Mouse (Mus musculus) myocyte (in vitro differentiated cells): ENCODE measurements around the gene Nat8f5. TPM values are rescaled to one million over a fixed set of nuclear protein-coding genes. Genes with fewer than 3 reads are reported as not detected.
"Not testable (repeated sequence)": the region's sequence is repeated elsewhere in the genome, so short reads cannot be mapped to it uniquely, and the experiment has no call there.

Experiments used
- H3K27me3 ChIP-seq: one replicate; pipeline ENCODE4 v1.6.1; 2011; ENCODE audit not compliant: control insufficient read depth, insufficient read depth, insufficient read length
- H3K36me3 ChIP-seq: one replicate; pipeline ENCODE4 v1.6.1; 2011; ENCODE audit not compliant: control insufficient read depth, insufficient read depth
- H3K4me2 ChIP-seq: one replicate; pipeline ENCODE4 v1.6.1; 2011; ENCODE audit warnings: low read depth, control low read depth
- H3K4me3 ChIP-seq: one replicate; pipeline ENCODE4 v1.5.1; 2011; ENCODE audit warnings: mild to moderate bottlenecking, control low read depth, moderate library complexity
- H3K79me2 ChIP-seq: one replicate; pipeline ENCODE4 v1.6.1; 2011; ENCODE audit not compliant: control insufficient read depth, insufficient read depth
- H3ac ChIP-seq: one replicate; pipeline ENCODE4 v1.6.1; 2011; ENCODE audit not compliant: control insufficient read depth, insufficient read length
- CEBPB ChIP-seq: IDR thresholded peaks from 2 replicates; pipeline ENCODE4 v1.6.1; 2011; ENCODE audit warnings: mild to moderate bottlenecking, moderate library complexity; ENCODE audit not compliant: poor library complexity, insufficient read depth, severe bottlenecking
- E2F4 ChIP-seq: IDR thresholded peaks from one replicate; pipeline ENCODE4 v1.6.1; 2011; ENCODE audit warnings: mild to moderate bottlenecking, control low read depth, moderate library complexity; ENCODE audit not compliant: insufficient read depth
- MAX ChIP-seq: IDR thresholded peaks from one replicate; pipeline ENCODE4 v1.6.1; 2011; ENCODE audit warnings: low read depth, mild to moderate bottlenecking, control low read depth
- MYOD1 ChIP-seq, 3 experiments: IDR thresholded peaks; one replicate each; pipeline ENCODE4 v1.6.1; 2011; ENCODE audit warnings: control low read depth in 2 of 3, low read depth in 2 of 3, mild to moderate bottlenecking in 2 of 3, moderate library complexity in 1 of 3; ENCODE audit not compliant: insufficient read length in 2 of 3, control insufficient read depth in 1 of 3
- MYOG ChIP-seq, 3 experiments: IDR thresholded peaks; one replicate each; pipeline ENCODE4 v1.6.1; 2011; ENCODE audit warnings: control low read depth in 2 of 3, low read depth in 2 of 3, mild to moderate bottlenecking in 2 of 3; ENCODE audit not compliant: insufficient read length in 2 of 3, control insufficient read depth in 1 of 3, insufficient read depth in 1 of 3
- POLR2A ChIP-seq: IDR thresholded peaks from one replicate; pipeline ENCODE4 v1.6.1; 2011; ENCODE audit warnings: low read depth, mild to moderate bottlenecking, control low read depth, moderate library complexity; ENCODE audit not compliant: insufficient read length
- POLR2AphosphoS2 ChIP-seq: IDR thresholded peaks from one replicate; pipeline ENCODE4 v1.6.1; 2011; ENCODE audit warnings: low read depth, control low read depth; ENCODE audit not compliant: insufficient read length
- REST ChIP-seq: IDR thresholded peaks from one replicate; pipeline ENCODE4 v1.6.1; 2011; ENCODE audit warnings: mild to moderate bottlenecking, control low read depth, moderate library complexity; ENCODE audit not compliant: insufficient read depth, insufficient read length
- SRF ChIP-seq: IDR thresholded peaks from one replicate; pipeline ENCODE4 v1.6.1; 2011; ENCODE audit warnings: low read depth; ENCODE audit not compliant: control insufficient read depth, insufficient read length
- TCF12 ChIP-seq: IDR thresholded peaks from one replicate; pipeline ENCODE4 v1.6.1; 2011; ENCODE audit warnings: mild to moderate bottlenecking, control low read depth; ENCODE audit not compliant: poor library complexity, insufficient read depth, severe bottlenecking
- TCF3 ChIP-seq: IDR thresholded peaks from one replicate; pipeline ENCODE4 v1.6.1; 2011; ENCODE audit warnings: low read depth, control low read depth; ENCODE audit not compliant: insufficient read length
- USF1 ChIP-seq: IDR thresholded peaks from one replicate; pipeline ENCODE4 v1.6.1; 2011; ENCODE audit warnings: low read depth, mild to moderate bottlenecking, control low read depth, moderate library complexity
- polyA plus RNA-seq: library from polyadenylated mRNA; unstranded; fragments of >200 nt; fragmentation: generic; extraction: Trizol; gene quantifications from one replicate; pipeline ENCODE4 v1.2.1, GENCODE M21; 2012; ENCODE audit warnings: missing spikeins

Nat8f5 gene
- polyA plus RNA-seq, 1 experiment, result not detected

DNA sequence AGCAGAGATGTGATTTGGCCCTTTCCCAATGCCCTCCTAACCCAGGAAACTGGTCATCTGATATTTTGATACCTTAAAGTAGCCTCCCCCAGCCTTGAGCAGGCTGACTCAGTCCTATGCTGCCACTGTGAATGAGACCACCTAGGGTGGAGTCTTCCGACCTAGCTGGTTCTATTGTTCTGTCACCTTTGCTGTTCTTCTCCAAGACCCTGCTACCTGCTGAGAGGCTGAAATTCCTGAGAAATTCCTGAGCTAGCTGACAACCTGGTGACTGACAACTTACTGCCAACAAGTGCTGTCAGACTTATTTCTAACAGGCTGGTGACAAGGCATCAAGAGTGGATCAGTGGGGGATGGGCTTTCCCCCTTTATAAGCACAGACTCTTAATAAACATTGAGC is 2.4 kb downstream of the Nat8f5 start:
- Histone ChIP-seq H3K27me3 (no peaks in the 10 kb centered on the region), H3K4me3 (no peak overlapping the region), H3K4me2 (no peak overlapping the region), H3K36me3 (no peaks in the 10 kb centered on the region), H3ac (no peak overlapping the region), H3K79me2 (no peaks in the 10 kb centered on the region)
- TF ChIP-seq MYOG (IDR thresholded peaks at IDR 0.05; ENCODE audit: control insufficient read depth in 1 of 3, insufficient read depth in 1 of 3, insufficient read length in 2 of 3, low read depth in 2 of 3), result no peak
- no peak for TF ChIP-seq SRF
- no peak for TF ChIP-seq MAX
- TF ChIP-seq MYOD1 (IDR thresholded peaks at IDR 0.05; ENCODE audit: control insufficient read depth in 1 of 3, insufficient read length in 2 of 3, low read depth in 2 of 3), result no peak
- no peak for TF ChIP-seq USF1
- no peak for TF ChIP-seq TCF3
- TF ChIP-seq TCF12, result no peak
- TF ChIP-seq E2F4, result no peak
- no peak for TF ChIP-seq POLR2AphosphoS2
- no peak for TF ChIP-seq POLR2A
- TF ChIP-seq REST, result no peak
- TF ChIP-seq CEBPB, result no peak

DNA sequence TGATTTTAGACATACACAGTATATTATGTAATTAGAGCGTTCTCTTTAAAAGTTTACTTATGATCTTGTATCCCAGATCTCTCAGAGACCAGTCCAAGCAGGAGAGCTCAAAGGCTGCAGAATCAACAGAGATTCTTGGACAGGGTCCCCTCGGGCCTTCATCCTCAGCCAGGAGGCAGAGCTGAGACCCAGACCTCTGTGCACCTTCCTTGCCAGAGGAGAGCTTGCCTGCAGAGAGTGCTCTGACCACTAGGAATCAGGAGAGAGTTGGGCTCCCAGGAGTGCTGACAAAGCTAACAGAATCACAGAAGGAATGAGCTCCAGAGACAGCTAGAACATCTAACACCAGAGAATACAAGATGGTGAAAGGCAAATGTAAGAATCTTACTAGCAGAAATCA is 7.4 kb downstream of the Nat8f5 start:
- no peaks in the 10 kb centered on the region for H3K79me2 ChIP-seq
- TF ChIP-seq MAX, result no peak
- no peak for TF ChIP-seq REST
- no peak for TF ChIP-seq POLR2AphosphoS2
- no peak for TF ChIP-seq TCF3
- H3K4me2 ChIP-seq, result no peak overlapping the region
- no peaks in the 10 kb centered on the region for H3K27me3 ChIP-seq
- no peak overlapping the region for H3ac ChIP-seq
- no peaks in the 10 kb centered on the region for H3K36me3 ChIP-seq
- H3K4me3 ChIP-seq, result no peak overlapping the region

DNA sequence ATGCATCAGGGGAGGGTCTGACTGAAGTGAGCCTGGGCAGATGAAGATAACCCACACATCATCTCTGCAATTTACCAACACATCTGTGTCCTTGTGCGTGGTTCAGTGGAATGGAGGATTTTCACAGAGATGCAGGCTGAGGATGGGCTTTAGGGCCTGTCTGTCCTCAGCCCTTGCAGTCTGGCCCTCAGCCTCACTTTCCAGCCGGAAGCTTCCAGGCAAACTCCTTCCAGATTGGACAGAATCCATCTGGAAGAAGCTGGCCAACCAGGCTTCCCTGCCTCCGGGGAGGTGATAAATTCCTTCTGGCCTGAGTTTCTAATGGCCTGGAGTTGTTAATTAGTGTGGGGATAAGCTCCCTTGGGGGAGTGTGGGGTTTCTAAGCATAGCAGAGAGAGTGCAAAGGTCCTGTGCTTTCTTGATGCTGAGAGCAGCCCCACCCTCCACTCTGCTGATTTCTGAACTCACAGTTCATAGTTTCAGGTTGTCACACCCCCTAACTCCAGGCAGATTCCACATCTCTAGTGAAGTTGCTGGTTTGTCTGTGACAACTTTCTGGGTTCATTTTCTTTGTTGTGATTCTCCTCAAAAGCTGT is 9.7 kb downstream of the Nat8f5 start:
- H3K4me3 ChIP-seq, H3K36me3 ChIP-seq, H3K4me2 ChIP-seq, H3ac ChIP-seq, H3K79me2 ChIP-seq, H3K27me3 ChIP-seq: not testable (repeated sequence)

DNA sequence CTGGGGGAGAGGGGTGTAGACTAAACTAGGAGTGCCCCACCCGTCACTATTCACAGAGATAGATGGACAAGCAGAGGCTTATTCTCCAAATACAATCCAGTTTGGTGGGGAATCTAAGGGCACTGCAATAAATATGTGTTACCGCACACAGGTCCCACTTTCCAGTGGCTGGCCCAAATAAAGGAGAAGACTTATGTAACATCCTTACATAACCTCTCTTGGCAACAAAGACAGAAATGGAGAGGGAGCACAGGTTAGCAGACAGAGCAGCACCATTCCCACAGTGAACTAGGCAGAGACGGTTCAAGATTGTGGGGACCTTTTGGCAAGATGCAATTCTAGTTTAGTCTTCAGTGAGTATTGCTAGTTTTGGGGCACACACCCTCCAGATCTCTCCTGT is 10.3 kb downstream of the Nat8f5 start:
- not testable (repeated sequence) for H3K4me3 ChIP-seq, H3K36me3 ChIP-seq, H3K4me2 ChIP-seq, H3K79me2 ChIP-seq, H3ac ChIP-seq, H3K27me3 ChIP-seq

DNA sequence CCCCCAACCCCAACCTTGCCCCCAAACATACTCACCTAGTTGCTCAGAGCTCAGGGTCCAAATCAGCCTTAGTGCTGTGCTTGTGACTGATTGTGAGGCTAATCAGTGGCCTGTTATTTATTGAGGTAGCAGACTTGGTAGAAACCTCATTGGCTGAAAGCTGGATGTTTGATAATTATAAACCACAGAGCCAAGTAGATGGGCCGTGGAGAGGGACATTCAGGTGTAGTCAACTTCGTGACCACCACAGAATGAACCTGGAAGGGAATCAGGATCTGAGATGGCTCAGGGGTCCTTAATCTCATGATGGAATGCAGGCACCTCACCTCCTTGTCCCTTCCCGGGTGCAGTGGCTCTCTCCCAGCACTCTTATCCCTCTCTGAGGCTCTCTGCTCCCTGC is 11.0 kb downstream of the Nat8f5 start:
- not testable (repeated sequence) for H3K36me3 ChIP-seq, H3K79me2 ChIP-seq, H3K27me3 ChIP-seq, H3K4me3 ChIP-seq, H3ac ChIP-seq, H3K4me2 ChIP-seq

DNA sequence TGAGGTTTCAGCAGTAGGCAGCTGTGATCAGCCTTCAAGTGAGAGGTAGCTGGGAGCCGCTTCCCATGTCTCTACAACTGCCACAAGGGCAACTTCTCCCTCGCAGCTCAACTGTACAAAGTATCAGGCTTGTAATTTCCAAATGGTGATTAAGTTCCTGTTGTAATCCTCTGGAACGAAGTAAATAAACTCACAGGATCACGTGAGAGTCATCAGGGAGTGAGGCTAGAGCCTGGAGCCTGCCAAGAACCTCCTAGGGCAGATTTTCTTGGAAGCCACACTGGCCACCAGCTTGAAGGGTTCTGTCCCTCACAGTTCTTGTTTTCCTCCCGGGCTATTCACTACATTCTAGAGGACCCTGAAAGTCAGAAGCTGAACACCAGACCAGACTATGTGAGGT is 17.6 kb downstream of the Nat8f5 start:
- not testable (repeated sequence) for H3K27me3 ChIP-seq, H3K4me3 ChIP-seq, H3K36me3 ChIP-seq, H3K79me2 ChIP-seq, H3ac ChIP-seq, H3K4me2 ChIP-seq

Other genes with a start within 250 kb of the Nat8f5 start
- 0.62 TPM for gene Alms1, start 233.4 kb downstream of the Nat8f5 start, polyA plus RNA-seq
- not detected for gene Nat8f7, start 107.8 kb downstream of the Nat8f5 start, polyA plus RNA-seq
- not detected for gene Nat8f3, start 55.2 kb downstream of the Nat8f5 start, polyA plus RNA-seq
- gene Nat8f6, start within 50 bp of the Nat8f5 start, polyA plus RNA-seq, result not detected
- gene Nat8, start 11.1 kb upstream of the Nat8f5 start, polyA plus RNA-seq, result not detected
- gene Nat8f2, start 48.2 kb upstream of the Nat8f5 start, polyA plus RNA-seq, result not detected
- 0.31 TPM for gene Nat8f4, start 83.9 kb upstream of the Nat8f5 start, polyA plus RNA-seq
- 19.8 TPM for gene Tprkb, start 90.9 kb upstream of the Nat8f5 start, polyA plus RNA-seq
- gene Nat8f1, start 94.7 kb upstream of the Nat8f5 start, polyA plus RNA-seq, result 3.8 TPM
- gene Dusp11, start 140.7 kb upstream of the Nat8f5 start, polyA plus RNA-seq, result 20.8 TPM
- gene Figla, start 195.2 kb upstream of the Nat8f5 start, polyA plus RNA-seq, result not detected
- 3.6 TPM for gene Add2, start 207.7 kb upstream of the Nat8f5 start, polyA plus RNA-seq